Mouse (Mus musculus): ENCODE data around the gene Nmur1. TPM values are rescaled to one million over a fixed set of nuclear protein-coding genes. Genes with fewer than 3 reads are reported as not detected.

The Nmur1 gene
- total and polyA plus RNA-seq, 3 experiments = not detected

GRCm38 (mm10) chr1:86376354-86376753, 49.7 kb downstream of the Nmur1 start:
- DNase-seq (ENCODE audit: low read depth, low spot score) = no peak
- Histone ChIP-seq H3K9me3 (replicated peaks; ENCODE audit: insufficient read depth, low read length) (no peaks in the 10 kb centered on the region), H3K27me3 (ENCODE audit: control insufficient read depth in 1 of 2, insufficient read depth in 2 of 2, low read length in 2 of 2) (no peaks in the 10 kb centered on the region), H3K4me3 (ENCODE audit: control insufficient read depth in 1 of 2, insufficient read depth in 1 of 2, low read depth in 2 of 2, low read length in 2 of 2) (no peak overlapping the region), H3K36me3 (ENCODE audit: control insufficient read depth in 1 of 2, insufficient read depth in 2 of 2, low read length in 2 of 2) (no peaks in the 10 kb centered on the region), H3K9ac (ENCODE audit: control insufficient read depth, low read depth, low read length, poor library complexity, severe bottlenecking) (no peak overlapping the region), H3K4me1 (ENCODE audit: control insufficient read depth in 1 of 2, insufficient read depth in 2 of 2, low read length in 2 of 2) (peaks cover 0 to 3% of the 10 kb centered on the region in 2 experiments; a peak in 2 of 4 replicates), H3K27ac (ENCODE audit: control insufficient read depth, low read depth, low read length) (no peak overlapping the region), H3K79me2 (ENCODE audit: control insufficient read depth, insufficient read depth, low read length, poor library complexity) (no peaks in the 10 kb centered on the region)
- no peak for TF ChIP-seq MXI1 (IDR thresholded peaks at IDR 0.05; ENCODE audit: low read depth, low read length)
- no peak for TF ChIP-seq ELF1 (IDR thresholded peaks at IDR 0.05; ENCODE audit: low read depth, low read length)
- no peak for TF ChIP-seq GABPA (IDR thresholded peaks at IDR 0.05; ENCODE audit: low read depth, low read length)
- TF ChIP-seq RCOR1 (IDR thresholded peaks at IDR 0.05; ENCODE audit: low read depth, low read length) = no peak

GRCm38 (mm10) chr1:86371997-86372396, 54.0 kb downstream of the Nmur1 start:
- Histone ChIP-seq H3K79me2 (ENCODE audit: control insufficient read depth, insufficient read depth, low read length, poor library complexity) (no peaks in the 10 kb centered on the region), H3K9me3 (replicated peaks; ENCODE audit: insufficient read depth, low read length) (no peaks in the 10 kb centered on the region), H3K4me1 (ENCODE audit: control insufficient read depth in 1 of 2, insufficient read depth in 2 of 2, low read length in 2 of 2) (no peaks in the 10 kb centered on the region), H3K9ac (ENCODE audit: control insufficient read depth, low read depth, low read length, poor library complexity, severe bottlenecking) (no peak overlapping the region), H3K27ac (ENCODE audit: control insufficient read depth, low read depth, low read length) (no peak overlapping the region), H3K27me3 (ENCODE audit: control insufficient read depth in 1 of 2, insufficient read depth in 2 of 2, low read length in 2 of 2) (no peaks in the 10 kb centered on the region), H3K4me3 (ENCODE audit: control insufficient read depth in 1 of 2, insufficient read depth in 1 of 2, low read depth in 2 of 2, low read length in 2 of 2) (no peak overlapping the region), H3K36me3 (ENCODE audit: control insufficient read depth in 1 of 2, insufficient read depth in 2 of 2, low read length in 2 of 2) (no peaks in the 10 kb centered on the region)
- DNase-seq (ENCODE audit: low read depth, low spot score) = peak; percentile 70
- peak; percentile 63 for TF ChIP-seq RAD21 (IDR thresholded peaks at IDR 0.05; ENCODE audit: low read depth, low read length)
- TF ChIP-seq SMC3 (IDR thresholded peaks at IDR 0.05; ENCODE audit: low read depth, low read length) = peak; percentile 86
- TF ChIP-seq GABPA (IDR thresholded peaks at IDR 0.05; ENCODE audit: low read depth, low read length) = no peak
- peak; percentile 85 to 89 (median 88) for TF ChIP-seq CTCF (IDR thresholded peaks at IDR 0.05 in 2 of 3, conservative IDR thresholded peaks at IDR 0.05 in 1 of 3; ENCODE audit: control insufficient read depth in 1 of 3, insufficient read depth in 1 of 3, low read depth in 2 of 3, low read length in 3 of 3, poor library complexity in 1 of 3, severe bottlenecking in 1 of 3)
- TF ChIP-seq RCOR1 (IDR thresholded peaks at IDR 0.05; ENCODE audit: low read depth, low read length) = no peak
- no peak for TF ChIP-seq JUND (IDR thresholded peaks at IDR 0.05; ENCODE audit: low read depth, low read length)
- no peak for TF ChIP-seq CHD1 (IDR thresholded peaks at IDR 0.05; ENCODE audit: low read depth, low read length)
- peak; percentile 23; the same call in 1 of the 2 replicates for TF ChIP-seq ZC3H11A (IDR thresholded peaks at IDR 0.05; ENCODE audit: low read depth, low read length)

- Histone ChIP-seq H3K4me1 (ENCODE audit: control insufficient read depth in 1 of 2, insufficient read depth in 2 of 2, low read length in 2 of 2) (no peaks in the 10 kb centered on the region; a peak in 1 of 4 replicates), H3K27me3 (ENCODE audit: control insufficient read depth in 1 of 2, insufficient read depth in 2 of 2, low read length in 2 of 2) (no peaks in the 10 kb centered on the region), H3K36me3 (ENCODE audit: control insufficient read depth in 1 of 2, insufficient read depth in 2 of 2, low read length in 2 of 2) (0 out of 4 replicates have a peak, but pooled peaks cover 0 to 1% of the 10 kb centered on the region in 2 experiments), H3K4me3 (ENCODE audit: control insufficient read depth in 1 of 2, insufficient read depth in 1 of 2, low read depth in 2 of 2, low read length in 2 of 2) (no peak overlapping the region), H3K79me2 (ENCODE audit: control insufficient read depth, insufficient read depth, low read length, poor library complexity) (no peaks in the 10 kb centered on the region), H3K9me3 (replicated peaks; ENCODE audit: insufficient read depth, low read length) (no peaks in the 10 kb centered on the region), H3K27ac (ENCODE audit: control insufficient read depth, low read depth, low read length) (no peak overlapping the region), H3K9ac (ENCODE audit: control insufficient read depth, low read depth, low read length, poor library complexity, severe bottlenecking) (no peak overlapping the region)
- TF ChIP-seq MAX (IDR thresholded peaks at IDR 0.05; ENCODE audit: low read length) (no peak), POLR2A (IDR thresholded peaks at IDR 0.05; ENCODE audit: control insufficient read depth in 1 of 2, insufficient read depth in 1 of 2, low read depth in 1 of 2, low read length in 2 of 2, poor library complexity in 1 of 2) (no peak), MYB (IDR thresholded peaks at IDR 0.05; ENCODE audit: low read depth, low read length) (no peak), RCOR1 (IDR thresholded peaks at IDR 0.05; ENCODE audit: low read depth, low read length) (no peak), GATA1 (IDR thresholded peaks at IDR 0.05; ENCODE audit: low read depth, low read length) (no peak), E2F4 (IDR thresholded peaks at IDR 0.05; ENCODE audit: borderline replicate concordance, low read depth, low read length) (no peak), ZNF384 (IDR thresholded peaks at IDR 0.05; ENCODE audit: low read depth, low read length) (no peak), RAD21 (IDR thresholded peaks at IDR 0.05; ENCODE audit: low read depth, low read length) (no peak), CHD1 (IDR thresholded peaks at IDR 0.05; ENCODE audit: low read depth, low read length) (no peak), UBTF (IDR thresholded peaks at IDR 0.05; ENCODE audit: borderline replicate concordance, insufficient read depth, low read depth, low read length) (no peak), ETS1 (IDR thresholded peaks at IDR 0.05; ENCODE audit: low read depth, low read length) (no peak), NRF1 (IDR thresholded peaks at IDR 0.05; ENCODE audit: insufficient read depth, low read depth, low read length, poor library complexity, severe bottlenecking) (no peak), ZC3H11A (IDR thresholded peaks at IDR 0.05; ENCODE audit: low read depth, low read length) (no peak), TCF12 (IDR thresholded peaks at IDR 0.05; ENCODE audit: low read depth, low read length) (no peak), TAL1 (IDR thresholded peaks at IDR 0.05; ENCODE audit: low read length) (no peak)
- no peak for DNase-seq (ENCODE audit: low read depth, low spot score)
Observed at GRCm38 (mm10) chr1:86368086-86368485, 57.9 kb downstream of the Nmur1 start.
